Mouse (Mus musculus) kidney, postnatal 25 days (tissue): ENCODE results near the gene Tdrd7.

Experiments
- DNase-seq, 2 experiments: peaks; one replicate each; pipeline ENCODE4 v3.0.0; 2021; ENCODE audit warnings: mixed read lengths in 2 of 2

The Tdrd7 gene

DNA sequence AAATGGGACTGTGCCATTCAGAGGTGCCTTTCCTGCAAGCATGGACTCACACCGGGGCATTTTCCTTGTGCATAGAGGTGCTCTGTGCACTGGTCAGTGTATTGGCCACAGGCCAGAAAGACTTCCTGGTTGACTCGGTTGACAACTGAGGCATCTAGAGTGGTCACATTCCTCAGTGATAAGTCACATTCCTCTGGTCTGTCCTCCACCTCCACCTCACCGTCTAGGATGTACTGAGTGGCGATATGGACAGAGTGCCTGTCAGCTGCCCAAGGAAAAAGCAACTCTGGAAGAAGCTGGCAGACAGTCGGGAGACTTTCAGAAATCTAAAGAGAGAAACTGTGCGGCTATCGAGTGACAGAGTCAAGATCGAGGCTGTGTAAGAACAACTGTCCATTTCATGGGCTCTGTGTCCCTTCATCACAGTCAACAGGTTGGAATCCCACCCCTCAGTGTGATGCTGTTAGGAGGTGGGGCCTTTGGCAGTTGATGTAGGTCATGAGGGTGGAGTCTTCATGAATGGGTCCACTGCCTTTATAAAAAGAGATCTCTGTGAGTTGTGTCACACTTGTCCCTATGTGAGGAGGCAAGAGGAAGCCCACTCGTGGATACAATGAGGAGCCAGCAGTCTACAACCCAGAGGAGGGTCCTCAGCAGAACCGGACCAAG, at the start of gene Tdrd7:
Gene Tdrd7, plus strand, starts transcription at position 564 of the 669 bp plus-strand sequence.
- peak; percentile 64 to 65 for DNase-seq

DNA sequence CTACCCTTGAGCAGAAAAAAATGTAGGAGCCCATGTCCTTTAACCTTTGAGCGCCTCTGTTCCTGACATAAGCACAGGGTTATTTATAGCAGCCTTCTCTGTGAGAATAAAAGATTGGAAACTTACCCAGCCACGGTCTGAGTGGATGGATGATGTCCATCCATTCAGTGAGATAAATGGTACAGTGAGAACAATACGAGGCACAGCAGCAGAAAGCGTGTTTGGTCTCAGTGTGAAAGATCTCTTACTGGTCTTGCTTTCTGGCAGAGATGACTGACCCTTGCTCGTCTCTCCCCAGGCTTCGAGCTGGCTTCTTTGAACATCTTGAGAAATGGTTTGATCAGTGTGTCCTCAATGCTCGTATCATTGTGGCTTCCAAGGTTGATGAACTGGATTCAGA, 48.0 kb upstream of the Tdrd7 start:
- no peak for DNase-seq

DNA sequence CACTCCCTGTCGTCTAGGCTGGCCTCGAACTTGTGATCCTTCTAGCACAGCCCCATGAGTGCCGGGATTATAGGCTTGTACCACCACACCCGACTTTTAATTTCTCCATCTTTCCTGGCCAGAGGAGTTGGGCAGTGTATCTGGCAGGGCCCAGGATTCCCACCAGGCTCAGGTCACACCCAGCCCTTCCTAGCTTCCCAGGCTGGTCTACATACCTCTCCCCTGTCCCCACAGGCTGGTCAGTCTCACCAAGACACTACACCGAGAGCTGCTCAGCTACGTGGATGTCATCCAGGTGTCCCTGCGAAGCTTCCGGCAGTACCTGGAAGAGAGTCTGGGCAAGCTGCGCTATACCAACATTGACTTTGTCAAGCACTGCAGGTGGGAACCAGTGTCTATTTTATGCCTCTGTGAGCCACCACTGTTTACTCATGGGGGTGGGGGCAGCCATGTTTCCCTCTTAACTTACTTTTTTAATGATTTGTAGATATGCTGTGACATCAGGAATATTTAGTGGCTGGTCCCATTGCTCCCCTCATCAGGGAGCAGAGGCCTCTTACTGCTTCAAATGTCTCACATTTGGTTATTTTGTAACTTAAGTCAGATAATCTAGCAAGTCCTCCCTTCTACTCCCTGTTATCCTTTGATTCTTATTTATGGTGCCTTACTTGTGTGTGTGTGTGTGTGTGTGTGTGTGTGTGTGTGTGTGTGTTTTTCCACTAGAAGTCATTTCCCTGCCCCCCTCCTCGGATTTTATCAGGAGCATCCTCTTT, 43.3 kb upstream of the Tdrd7 start:
- DNase-seq, result no peak

DNA sequence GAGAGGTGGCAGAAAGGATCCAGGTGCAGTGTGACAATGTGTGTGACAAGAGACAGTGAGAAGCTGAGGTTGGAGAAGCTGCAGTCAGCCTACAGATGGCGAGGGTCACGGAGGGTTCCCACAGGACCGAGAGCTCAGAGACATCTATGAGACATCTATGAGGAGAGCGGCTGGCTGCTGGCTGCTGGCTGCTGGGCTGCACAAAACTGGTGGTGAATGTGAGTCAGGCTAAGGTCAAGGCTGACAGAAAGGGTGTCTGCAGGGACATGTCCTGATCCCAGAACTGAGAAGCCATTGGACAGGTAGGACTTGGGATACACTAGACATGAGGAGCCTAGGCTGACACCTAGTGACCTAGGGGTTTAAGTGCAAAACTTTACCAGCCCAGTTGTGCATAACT, 41.1 kb upstream of the Tdrd7 start:
- DNase-seq, result no peak

DNA sequence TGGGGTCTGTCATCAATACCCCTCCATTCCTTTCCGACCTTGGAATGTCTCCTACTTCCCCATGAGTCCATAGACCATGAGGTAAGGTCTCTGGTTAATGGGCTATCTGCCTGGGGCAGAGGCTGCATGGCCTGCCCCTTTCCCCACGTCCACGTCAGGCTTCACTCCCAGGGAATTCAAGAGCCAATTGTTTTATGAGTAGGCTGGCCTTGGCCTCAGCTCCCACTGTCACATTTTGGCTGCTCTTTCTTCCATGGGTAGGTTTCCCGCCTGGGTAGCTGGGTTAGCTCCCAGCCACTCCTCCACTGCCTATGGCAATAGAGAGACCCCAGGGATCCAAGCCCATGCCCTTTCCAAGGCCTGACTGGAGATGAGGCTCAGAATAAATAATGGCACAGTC, 36.6 kb upstream of the Tdrd7 start:
- DNase-seq, result no peak

DNA sequence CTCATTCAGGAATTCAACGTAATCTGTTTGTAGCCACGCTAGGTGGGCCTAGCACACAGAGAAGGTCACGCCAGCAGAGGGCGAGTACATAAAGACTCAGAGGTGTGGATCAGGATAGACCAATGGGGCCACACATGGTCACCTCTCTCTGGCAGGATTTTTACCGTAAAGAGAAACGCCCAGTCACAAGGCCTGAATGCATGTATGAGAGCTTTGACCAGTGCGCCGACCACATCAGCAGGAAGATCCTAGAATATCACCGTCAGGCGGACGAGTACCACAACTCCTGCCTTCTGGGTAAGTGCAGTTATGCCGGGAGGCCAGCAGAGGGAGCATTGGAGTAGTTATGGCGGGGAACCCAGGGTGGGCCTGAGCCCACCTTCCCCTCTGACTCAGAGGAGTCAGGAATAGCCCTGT, 23.5 kb upstream of the Tdrd7 start:
- DNase-seq, result peak; percentile 35 to 55

DNA sequence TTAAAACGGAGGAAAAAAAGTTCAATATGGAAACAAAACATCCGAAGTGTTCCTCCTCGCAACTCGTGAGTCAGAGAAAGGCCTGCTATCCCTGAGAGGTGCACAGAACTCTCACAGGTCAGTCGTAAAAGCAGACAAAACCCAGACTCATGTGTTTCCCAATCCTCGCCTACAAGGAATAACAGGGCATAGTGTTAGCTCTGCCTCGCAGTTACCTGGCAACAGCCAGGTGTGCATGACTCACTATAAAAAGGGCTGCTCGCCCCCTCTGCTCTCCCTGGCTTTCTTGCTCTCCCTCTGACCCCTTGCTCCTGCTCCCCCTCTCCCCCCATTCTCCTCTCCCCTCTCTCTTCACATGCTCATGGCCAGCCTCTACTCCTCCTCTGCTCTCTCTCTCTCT, 17.4 kb upstream of the Tdrd7 start:
- no peak for DNase-seq

DNA sequence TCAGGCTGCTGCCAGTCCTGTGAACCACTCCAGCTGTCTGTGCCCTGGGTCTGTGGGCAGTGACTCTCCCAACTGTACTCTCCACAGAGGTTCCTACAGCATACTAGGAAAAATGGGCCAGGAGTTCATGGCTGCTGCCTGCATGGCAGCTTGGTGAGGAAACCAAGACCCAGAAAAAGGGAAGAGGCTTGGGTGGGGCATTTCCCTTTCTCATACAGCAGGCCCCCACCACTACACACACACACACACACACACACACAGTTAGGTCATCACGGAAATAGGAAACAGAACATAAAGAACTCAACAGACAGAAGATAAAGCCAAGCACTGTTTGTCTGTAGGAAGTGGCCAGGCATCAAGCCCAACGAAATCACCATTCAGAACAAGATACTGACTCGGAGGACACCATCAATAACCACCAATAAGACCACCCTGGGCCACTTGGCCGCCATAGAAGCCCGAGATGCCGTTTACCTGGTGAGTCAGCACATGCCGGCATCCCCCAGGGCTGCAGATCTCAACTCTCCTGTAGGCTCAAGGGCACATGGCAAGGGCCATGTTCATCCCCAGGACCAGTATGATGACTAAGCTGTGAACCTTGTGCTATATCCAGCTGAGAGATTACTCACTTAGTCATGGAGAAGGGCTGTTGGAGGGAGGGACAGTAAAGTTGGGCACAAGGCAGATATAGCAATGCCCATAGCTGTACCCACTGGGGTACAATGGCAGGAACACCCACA, 15.9 kb upstream of the Tdrd7 start:
- no peak for DNase-seq

DNA sequence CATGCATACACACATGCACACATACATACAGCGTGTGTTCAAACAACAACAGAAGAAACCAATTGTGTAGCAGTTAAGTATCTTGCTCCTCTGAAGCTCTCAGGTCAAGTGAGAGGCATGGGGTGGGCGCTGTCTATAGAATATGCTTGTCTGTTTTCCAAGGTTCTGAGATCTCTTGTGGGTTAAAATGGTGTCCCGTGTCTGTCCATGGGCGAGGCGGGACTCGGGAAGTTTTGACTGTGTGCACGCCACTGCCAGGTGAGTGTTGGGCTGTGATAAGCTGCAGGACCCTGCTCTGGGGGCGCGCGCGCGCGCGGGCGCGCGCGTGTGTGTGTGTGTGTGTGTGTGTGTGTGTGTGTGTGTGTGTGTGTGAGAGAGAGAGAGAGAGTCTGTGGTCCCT, 13.3 kb upstream of the Tdrd7 start:
- no peak for DNase-seq

DNA sequence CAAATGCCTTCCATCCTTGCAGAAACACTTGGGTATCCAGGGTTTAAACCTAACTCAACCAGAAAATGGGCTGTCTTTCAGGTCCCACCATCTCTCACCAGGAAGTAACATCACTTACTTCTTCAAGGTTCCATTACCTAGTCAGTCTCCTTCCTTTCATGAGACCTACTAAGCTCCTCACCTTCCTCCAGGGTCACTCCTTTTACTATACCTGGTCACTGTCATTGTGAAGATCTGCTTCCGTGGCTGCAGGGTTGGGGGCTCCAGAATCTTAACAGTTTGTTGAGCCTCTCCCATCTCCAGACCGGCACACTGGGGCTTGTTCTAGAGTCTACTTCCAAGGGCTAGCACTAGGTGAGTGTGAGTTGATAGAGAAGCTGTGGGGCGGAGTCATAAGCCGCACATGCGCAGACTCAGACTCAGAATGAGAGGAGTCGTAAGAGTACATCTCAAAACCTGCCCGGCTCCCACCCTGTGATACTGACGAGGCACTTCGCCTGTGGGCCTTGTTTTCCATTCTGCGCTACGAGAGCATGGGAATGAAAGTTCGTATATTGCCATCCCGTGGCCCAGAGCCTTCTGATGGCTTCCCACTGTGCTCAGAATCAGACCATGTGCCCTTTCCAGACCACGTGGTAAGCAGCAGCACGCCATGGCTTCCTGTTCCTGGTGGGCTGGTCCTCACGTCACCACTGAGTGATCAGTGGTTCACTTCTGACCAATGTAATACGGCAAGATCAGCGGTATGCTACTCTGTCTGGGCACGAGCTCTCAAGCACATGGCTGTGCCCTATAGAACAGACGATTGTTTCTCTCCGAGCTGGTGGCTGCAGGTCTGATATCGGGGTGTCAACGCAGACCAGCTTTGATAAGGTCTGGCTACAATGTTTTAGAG, 11.9 kb upstream of the Tdrd7 start:
- DNase-seq, result peak in 1 of 2 experiments; percentile 9

DNA sequence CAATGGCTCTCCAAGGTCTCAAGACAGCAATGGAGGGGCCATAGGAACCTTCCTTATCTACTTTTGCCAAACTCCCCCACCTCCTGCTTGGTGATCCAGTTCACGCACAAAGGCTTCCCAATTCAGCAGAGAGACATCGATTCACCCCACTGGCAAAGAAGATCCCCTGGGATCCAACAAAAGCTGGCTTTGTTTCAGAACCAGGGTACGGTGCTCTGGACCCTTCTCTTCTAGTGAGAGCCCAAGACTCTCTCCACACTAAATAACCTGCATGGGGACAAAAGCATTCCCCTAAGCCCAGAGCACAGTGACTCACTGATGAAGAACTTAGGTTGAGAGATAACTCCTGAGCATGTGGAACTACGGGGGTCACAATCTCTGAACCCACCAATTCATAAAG, 9.9 kb upstream of the Tdrd7 start:
- peak in 1 of 2 experiments; percentile 6 for DNase-seq

DNA sequence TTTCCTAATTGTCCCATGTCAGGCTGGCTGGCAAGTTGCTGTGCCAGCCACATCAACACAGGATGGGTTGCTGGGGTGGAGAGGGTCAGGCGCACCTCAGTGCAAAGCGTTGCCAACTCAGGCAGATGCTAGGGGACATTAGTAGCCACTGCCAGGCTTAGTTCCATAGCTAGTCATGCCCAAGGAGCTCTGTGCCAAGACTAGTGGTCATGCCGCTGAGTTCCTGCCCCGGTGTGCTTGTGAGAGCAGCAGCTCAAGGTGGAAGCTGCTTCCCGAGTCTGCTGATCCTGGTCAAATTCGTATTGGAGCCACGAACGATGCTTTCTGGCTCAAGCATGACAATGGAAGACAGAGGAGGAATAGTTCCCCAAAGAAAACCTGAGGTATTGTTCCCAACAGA, 9.0 kb upstream of the Tdrd7 start:
- DNase-seq, result peak in 1 of 2 experiments; percentile 21

DNA sequence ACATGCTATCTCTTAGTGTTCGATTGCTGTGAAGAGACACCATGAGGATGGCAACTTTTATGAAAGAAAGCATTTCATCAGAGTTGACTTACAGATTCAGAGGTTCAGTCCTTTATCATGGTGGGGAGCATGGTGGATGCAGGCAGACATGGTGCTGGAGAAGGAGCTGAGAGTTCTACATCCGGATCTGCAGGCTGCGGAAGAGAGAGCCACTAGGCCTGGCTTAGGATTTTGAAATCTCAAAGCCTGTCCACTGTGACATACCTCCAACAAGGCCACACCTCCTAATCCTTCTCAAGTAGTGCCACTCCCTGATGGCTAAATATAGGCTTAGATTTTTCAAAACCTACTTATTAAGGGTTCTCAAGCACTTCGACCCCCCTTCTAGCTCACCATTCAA, 8.4 kb upstream of the Tdrd7 start:
- peak in 1 of 2 experiments; percentile 9 for DNase-seq

DNA sequence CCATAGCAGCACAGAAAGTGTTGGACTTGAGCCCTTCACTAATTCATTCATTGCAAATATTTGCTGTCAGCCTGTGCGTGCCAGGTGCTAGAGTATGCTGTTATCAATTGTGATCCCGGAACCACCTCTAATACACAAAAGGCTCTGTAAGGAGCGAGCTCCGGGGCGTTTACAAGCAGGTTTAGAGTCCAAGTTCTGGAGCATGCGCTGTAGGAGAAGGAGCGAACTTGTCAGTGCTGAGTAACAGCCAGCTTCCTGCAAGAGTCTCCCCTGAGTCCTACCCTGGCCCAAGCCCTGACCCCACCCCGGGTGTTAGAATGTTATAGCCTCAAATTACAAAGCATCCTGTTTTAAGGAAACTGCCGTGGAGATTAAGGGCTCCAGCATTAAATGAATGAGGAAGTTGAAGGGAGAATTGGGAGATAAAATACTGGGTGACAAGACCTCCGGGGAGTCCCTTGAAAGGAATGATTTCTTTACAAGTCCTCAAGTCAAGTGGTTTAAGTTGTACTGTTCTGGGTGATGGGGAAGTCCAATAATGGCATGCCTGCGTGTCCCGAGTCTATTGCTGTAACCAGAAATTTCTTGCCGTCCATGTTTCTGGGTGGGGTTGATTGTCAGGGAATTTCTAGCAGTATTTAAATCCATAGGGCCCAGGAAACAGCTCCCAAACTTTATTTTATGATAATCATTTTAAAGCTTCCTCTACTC, 758 bp downstream of the Tdrd7 start:
- DNase-seq, result peak; percentile 72 to 81

DNA sequence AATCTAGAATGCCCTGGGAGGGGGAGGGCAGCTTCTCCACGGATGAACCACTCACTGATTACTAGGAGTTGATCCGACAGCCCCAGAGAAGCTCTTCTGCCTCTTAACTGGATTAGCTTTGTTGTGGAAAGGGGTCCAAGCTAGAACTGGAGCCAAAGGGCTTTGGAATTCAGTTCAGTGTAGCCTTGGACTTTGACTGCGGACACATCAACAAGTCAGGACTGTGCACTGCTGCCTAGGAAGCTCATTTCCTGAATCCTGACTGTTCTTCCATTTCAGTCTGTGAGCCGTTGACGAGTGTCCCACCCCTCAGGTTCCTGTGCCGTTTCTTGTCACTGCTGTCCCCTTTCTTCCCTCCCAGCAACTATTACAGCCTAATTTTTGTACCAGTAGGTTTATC, 1.6 kb downstream of the Tdrd7 start:
- DNase-seq, result peak; percentile 43 to 62

DNA sequence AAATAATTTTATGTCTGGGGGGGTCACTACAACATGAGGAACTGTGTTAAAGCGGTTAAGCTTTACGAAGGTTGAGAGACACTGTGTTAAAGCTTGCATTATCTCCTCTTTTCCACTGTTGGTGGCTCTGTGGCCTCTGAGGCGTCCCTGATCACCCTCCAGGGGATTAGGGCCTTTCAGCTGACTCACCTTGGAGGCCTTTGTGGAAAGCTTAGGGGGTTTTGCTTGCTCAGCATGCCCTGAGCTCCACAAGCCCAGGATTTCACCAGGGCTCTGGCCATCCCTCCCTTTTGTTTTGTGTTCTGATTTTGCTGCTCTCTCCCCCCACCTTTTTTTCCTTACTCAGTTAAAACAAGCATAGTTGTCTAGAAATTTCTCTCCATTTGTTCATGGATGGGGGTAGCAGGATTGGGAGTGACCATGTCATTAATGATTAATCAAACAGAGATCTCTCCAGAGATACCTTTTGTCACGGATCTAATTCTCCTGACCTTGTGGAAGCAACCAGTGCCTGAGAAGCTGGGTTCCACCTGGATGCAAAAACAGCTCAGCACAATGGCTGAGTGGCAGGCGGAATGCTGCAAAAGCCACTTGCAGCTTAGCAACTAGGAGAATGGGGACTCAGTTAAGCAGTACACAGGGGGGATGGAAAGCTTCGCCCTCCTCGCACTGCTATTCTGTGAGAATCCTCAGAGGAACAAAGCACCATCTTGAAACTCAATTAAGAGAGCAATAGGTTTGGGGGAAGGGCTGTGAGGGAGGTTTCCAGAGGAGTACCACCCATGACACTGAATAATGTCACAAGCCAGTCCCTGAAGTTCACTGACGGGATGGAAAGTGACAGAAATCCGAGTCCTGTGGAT, 2.6 kb downstream of the Tdrd7 start:
- DNase-seq, result peak in 1 of 2 experiments; percentile 14

DNA sequence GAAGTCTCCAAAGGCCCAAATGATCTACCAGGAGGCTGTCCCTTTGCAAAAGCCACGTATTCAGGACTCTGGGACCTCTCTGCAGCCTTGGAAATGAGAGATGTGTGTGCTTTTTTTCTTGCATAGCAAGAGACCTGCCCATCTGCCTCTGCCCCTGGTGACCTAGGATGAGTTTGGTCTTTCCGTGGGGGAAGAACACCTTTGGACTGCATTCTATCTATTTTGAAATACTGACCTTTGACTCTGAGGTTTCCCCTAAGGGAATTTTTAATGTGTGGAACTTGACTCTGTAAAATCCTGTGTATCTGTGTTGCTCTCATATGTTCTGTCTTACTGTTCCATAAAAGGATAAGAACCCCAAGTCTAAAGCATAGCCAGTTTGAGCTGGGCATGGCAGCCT, 3.9 kb downstream of the Tdrd7 start:
- no peak for DNase-seq

DNA sequence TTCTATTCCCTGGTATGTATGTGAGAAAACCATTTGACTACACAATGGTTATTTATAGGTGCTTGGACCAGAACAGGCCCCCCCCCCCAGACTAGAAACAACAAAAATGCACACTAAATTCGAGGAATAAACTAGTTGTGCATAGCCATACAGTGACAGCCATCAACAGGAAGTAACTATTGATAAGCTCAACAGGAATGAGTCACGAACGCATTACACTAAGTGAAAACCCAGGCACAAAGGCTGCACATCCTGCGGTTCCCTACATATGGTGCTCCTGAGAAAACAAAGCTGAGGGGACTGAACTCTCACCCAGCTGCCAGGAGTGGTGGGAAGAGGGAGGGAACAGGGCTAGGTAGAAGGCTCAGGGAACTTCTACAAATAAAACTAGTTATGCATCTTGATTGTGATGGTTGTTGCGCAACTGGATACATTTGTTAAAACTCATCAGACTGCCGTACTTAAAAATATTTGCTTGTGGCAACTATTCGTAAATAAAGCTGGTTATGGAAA, 5.0 kb downstream of the Tdrd7 start:
- DNase-seq, result no peak

DNA sequence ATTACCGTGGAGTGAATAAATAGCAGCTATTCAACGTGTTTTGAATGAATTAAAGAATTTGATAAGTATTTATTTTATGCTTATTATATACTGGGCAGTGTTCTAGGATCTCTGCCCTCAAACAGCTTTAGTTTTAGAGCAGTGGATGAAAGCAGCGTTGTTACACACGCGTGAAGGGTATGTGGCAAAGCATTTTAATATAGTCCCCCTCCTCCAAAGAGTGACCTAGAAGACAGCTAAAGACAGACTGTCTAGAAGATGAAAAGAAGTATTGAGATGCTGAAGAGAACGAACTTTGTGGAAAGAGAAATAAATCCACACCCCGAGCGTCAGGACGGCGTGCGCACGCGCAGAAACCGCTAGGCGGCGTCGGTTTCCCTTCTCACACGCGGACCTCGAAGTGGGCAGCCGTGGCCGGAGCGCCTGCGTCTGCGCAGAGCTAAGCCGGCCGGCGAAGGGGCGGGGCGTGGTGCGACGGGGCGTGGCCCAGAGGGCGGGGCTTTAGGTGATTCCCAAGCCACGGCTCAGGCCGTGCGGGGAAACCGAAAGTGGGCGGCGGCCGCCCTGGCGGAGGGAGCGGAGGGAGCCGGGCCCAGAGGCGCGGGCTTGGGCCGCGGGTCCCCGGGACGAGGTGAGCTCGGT, 6.8 kb downstream of the Tdrd7 start:
- DNase-seq, result peak; percentile 98 to 99

DNA sequence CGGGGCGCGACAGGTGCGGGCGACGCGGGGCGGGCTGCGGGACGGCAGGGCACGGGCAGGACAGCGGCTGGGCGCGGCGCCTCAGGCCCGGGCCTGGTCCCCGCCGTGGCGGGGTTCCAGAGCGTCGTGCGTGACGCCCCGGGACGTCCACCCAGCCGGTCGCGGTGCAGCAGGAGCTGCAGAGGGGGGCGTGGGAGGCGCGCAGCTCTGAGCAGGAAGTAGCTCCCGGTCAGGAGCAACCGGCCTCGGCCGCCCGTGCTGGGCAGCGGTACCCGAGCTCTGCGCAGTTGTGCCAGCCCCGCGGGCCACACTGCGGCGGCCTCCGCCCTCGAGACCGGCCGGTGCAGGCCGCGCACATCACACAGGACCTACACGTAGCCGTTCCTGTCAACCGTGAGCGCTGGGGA, 7.3 kb downstream of the Tdrd7 start:
- DNase-seq, result peak; percentile 70 to 91
